8 mouse cellular contexts compared by ENCODE assay signal in the genomic region with DNA sequence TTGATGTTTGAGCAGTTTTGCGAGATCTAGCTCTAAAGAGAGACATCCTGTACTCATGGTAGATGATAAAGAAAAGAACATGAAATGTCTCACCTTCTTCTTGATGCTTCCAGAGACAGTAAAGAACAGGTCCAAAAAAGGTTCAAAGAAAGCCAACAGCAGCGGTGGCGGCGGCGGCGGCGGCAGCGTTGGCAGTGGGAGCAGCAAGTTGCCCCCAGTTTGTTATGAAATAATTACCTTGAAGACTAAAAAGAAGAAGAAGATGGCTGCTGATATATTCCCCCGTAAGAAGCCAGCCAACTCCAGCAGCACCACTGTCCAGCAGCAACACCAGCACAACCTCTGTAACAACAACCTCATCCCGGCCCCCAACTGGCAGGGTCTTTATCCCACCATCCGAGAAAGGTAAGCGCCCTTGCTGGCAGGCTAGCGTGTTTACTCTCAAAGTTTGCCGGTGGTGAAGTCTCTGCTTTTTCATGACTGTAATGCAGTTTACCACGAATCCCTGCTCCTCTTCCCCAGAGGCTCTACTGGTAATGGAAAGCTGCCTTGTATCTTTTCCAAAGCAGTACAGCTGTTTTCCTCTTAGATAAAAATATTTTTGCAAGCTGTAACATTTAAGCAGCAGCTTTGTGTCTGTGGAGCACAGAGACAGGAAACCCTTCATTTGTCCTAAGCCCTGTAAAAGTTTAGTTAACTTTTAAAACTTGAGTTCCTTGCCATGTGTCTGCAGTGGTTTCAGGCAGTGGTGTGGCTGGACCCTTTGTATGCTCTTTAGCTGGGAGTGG. TPM values are rescaled to one million over a fixed set of nuclear protein-coding genes. Genes with fewer than 3 reads are reported as not detected.
DNase-seq lines count a peak whose midpoint lies in the region; ATAC-seq and TF ChIP-seq lines count a peak whose summit lies in the region.

No protein-coding gene starts in this region.

- TF ChIP-seq CTCF in thymus, adult 2 months (IDR thresholded peaks at IDR 0.05; ENCODE audit: borderline replicate concordance, control insufficient read depth, extremely low read depth, insufficient read depth, low read length, poor library complexity): no peak

- H3K4me3 ChIP-seq in thymus, adult 2 months (ENCODE audit: control insufficient read depth, insufficient read depth, low read length): no peak overlapping the region
- peak overlapping the region; percentile 54 for H3K4me3 ChIP-seq in heart, embryonic 10.5 days
- H3K4me3 ChIP-seq in limb, embryonic 11.5 days (ENCODE audit: low read depth, low read length): 0 out of 2 replicates have a peak overlapping the region, but pooled peaks have one; percentile 8
- H3K4me3 ChIP-seq in stomach, embryonic 14.5 days (ENCODE audit: low read depth, low read length): peak overlapping the region; percentile 37

- H3K36me3 ChIP-seq in thymus, adult 2 months (ENCODE audit: control insufficient read depth, insufficient read depth, low read length): no peaks in the 10 kb centered on the region
- peaks cover 18% of the 10 kb centered on the region for H3K36me3 ChIP-seq in heart, embryonic 10.5 days
- H3K36me3 ChIP-seq in limb, embryonic 11.5 days (ENCODE audit: control insufficient read depth, insufficient read depth, low read length): peaks cover 6% of the 10 kb centered on the region
- peaks cover 9% of the 10 kb centered on the region for H3K36me3 ChIP-seq in stomach, embryonic 14.5 days (ENCODE audit: control insufficient read depth, insufficient read depth, low read length)

- no peaks in the 10 kb centered on the region for H3K4me1 ChIP-seq in thymus, adult 2 months (replicated peaks; ENCODE audit: control insufficient read depth, insufficient read depth, low read length)
- peaks cover 45% of the 10 kb centered on the region for H3K4me1 ChIP-seq in heart, embryonic 10.5 days
- peaks cover 16% of the 10 kb centered on the region for H3K4me1 ChIP-seq in limb, embryonic 11.5 days (ENCODE audit: control insufficient read depth, insufficient read depth, low read length)
- H3K4me1 ChIP-seq in stomach, embryonic 14.5 days (ENCODE audit: control insufficient read depth, insufficient read depth, low read length): peaks cover 50% of the 10 kb centered on the region

- H3K4me2 ChIP-seq in limb, embryonic 11.5 days (ENCODE audit: low read depth, severe bottlenecking): peak overlapping the region; percentile 39
- H3K4me2 ChIP-seq in stomach, embryonic 14.5 days (replicated peaks; ENCODE audit: low read depth, low read length): peak overlapping the region; percentile 52

- no peak overlapping the region for H3K9ac ChIP-seq in limb, embryonic 11.5 days (ENCODE audit: low read length)
- H3K9ac ChIP-seq in stomach, embryonic 14.5 days (replicated peaks; ENCODE audit: low read depth, low read length): peak overlapping the region; percentile 23

- no peaks in the 10 kb centered on the region for H3K27me3 ChIP-seq in thymus, adult 2 months (ENCODE audit: control insufficient read depth, insufficient read depth, low read length)
- no peaks in the 10 kb centered on the region for H3K27me3 ChIP-seq in heart, embryonic 10.5 days (ENCODE audit: insufficient read depth, poor library complexity, severe bottlenecking)
- H3K27me3 ChIP-seq in limb, embryonic 11.5 days (ENCODE audit: control insufficient read depth, insufficient read depth, low read length): no peaks in the 10 kb centered on the region
- no peaks in the 10 kb centered on the region for H3K27me3 ChIP-seq in stomach, embryonic 14.5 days (ENCODE audit: control insufficient read depth, insufficient read depth, low read length)

- H3K27ac ChIP-seq in thymus, adult 2 months (ENCODE audit: control insufficient read depth, insufficient read depth, low read length): peak overlapping the region; percentile 24
- peak overlapping the region; percentile 73 for H3K27ac ChIP-seq in heart, embryonic 10.5 days
- H3K27ac ChIP-seq in limb, embryonic 11.5 days (replicated peaks; ENCODE audit: low read depth, low read length): 0 out of 2 replicates have a peak overlapping the region, but pooled peaks have one; percentile 42
- peak overlapping the region; percentile 82 for H3K27ac ChIP-seq in stomach, embryonic 14.5 days (ENCODE audit: low read length)

- 82% methylated on average over 15 of the region's 15 CpGs for WGBS in thymus, adult 2 months
- WGBS in heart, embryonic 10.5 days: 54% methylated on average over 15 of the region's 15 CpGs
- 72% methylated on average over 15 of the region's 15 CpGs for WGBS in limb, embryonic 11.5 days
- 45% methylated on average over 15 of the region's 15 CpGs for WGBS in stomach, embryonic 14.5 days

- no peak for DNase-seq in thymus, adult 2 months
- no peak for DNase-seq in thymus, postnatal 36 days
- no peak for DNase-seq in heart, embryonic 10.5 days (ENCODE audit: low spot score)
- DNase-seq in limb, embryonic 11.5 days (ENCODE audit: low spot score): no peak
- DNase-seq in left cerebral cortex, adult 9 months (ENCODE audit: low spot score in 2 of 2): no peak
- no peak for DNase-seq in layer of hippocampus, adult 9-11 months
- DNase-seq in left cerebral cortex, adult 18-20 months (ENCODE audit: low spot score in 2 of 2): no peak

- ATAC-seq in limb, embryonic 11.5 days (ENCODE audit: insufficient number of reproducible peaks, low FRiP score, low TSS enrichment, low read depth): no peak; the same call in 1 of the 2 replicates
- ATAC-seq in stomach, embryonic 14.5 days (ENCODE audit: insufficient number of reproducible peaks, insufficient read depth, low FRiP score, low read depth): peak; percentile 4; the same call in 1 of the 2 replicates

- TF ChIP-seq POLR2A in thymus, adult 2 months (IDR thresholded peaks at IDR 0.05; ENCODE audit: control insufficient read depth, extremely low read depth, insufficient read depth, low read length, poor library complexity): no peak

- no peaks in the 10 kb centered on the region for H3K9me3 ChIP-seq in heart, embryonic 10.5 days
- H3K9me3 ChIP-seq in limb, embryonic 11.5 days (ENCODE audit: control insufficient read depth, low read length): no peaks in the 10 kb centered on the region
- no peaks in the 10 kb centered on the region for H3K9me3 ChIP-seq in stomach, embryonic 14.5 days (ENCODE audit: control insufficient read depth, low read depth, low read length)

RNA-seq across cellular contexts. Expression of a gene that starts 22.7 kb away (rescaled TPM):
- polyA plus RNA-seq in thymus, adult 2 months (2012; rRNA removed): 2.3 and 3.2 TPM in 2 replicates
- polyA plus RNA-seq in heart, embryonic 10.5 days (2016; fragmentation: Nextera tagmentation; extraction: Ambion mirVana): 7.0 and 7.6 TPM in 2 replicates
- 18.8 and 19.9 TPM in 2 replicates for polyA plus RNA-seq in limb, embryonic 11.5 days (2014; fragmentation: Nextera tagmentation; extraction: Ambion mirVana)
- 35.7 and 36.5 TPM in 2 replicates for polyA plus RNA-seq in stomach, embryonic 14.5 days (2014; fragmentation: Nextera tagmentation; extraction: Ambion mirVana)
- total RNA-seq in left cerebral cortex, adult 18-20 months (2021): 100 to 1,000 TPM; 145 to 160 TPM

Comparison
In these comparisons a context has a peak if more than half of its experiments do, and no peak if none do; other contexts are left out.
1. H3K27ac ChIP-seq: peak in every context shown above with its lines; median percentile 82 in stomach, embryonic 14.5 days; 73 in heart, embryonic 10.5 days; 42 in limb, embryonic 11.5 days; 24 in thymus, adult 2 months.